Mouse (Mus musculus) testis, adult 2 months (tissue): ENCODE measurements around the gene D930007J09Rik. TPM values are rescaled to one million over a fixed set of nuclear protein-coding genes. Genes with fewer than 3 reads are reported as not detected.

ENCODE experiments used
- H3K27ac ChIP-seq: fragments of 200-500 bp; 2 replicates; pipeline ENCODE4 v1.5.1; 2012; ENCODE audit warnings: low read depth, low read length; ENCODE audit not compliant: control insufficient read depth, insufficient read depth
- H3K27me3 ChIP-seq: fragments of 200-500 bp; 2 replicates; pipeline ENCODE4 v1.6.1; 2012; ENCODE audit warnings: mild to moderate bottlenecking, low read length, moderate library complexity; ENCODE audit not compliant: control insufficient read depth, insufficient read depth
- H3K36me3 ChIP-seq: fragments of 200-500 bp; 2 replicates; pipeline ENCODE4 v1.6.1; 2012; ENCODE audit warnings: mild to moderate bottlenecking, low read length; ENCODE audit not compliant: control insufficient read depth, insufficient read depth
- H3K4me1 ChIP-seq: fragments of 200-500 bp; 2 replicates; pipeline ENCODE4 v1.6.1; 2012; ENCODE audit warnings: low read length; ENCODE audit not compliant: control insufficient read depth, insufficient read depth
- H3K4me3 ChIP-seq: fragments of 200-500 bp; 2 replicates; pipeline ENCODE4 v1.5.1; 2012; ENCODE audit warnings: low read depth, mild to moderate bottlenecking, low read length, moderate library complexity, mixed read lengths; ENCODE audit not compliant: control insufficient read depth
- CTCF ChIP-seq: fragments of 200-500 bp; IDR thresholded peaks from 2 replicates; pipeline ENCODE4 v1.5.1; 2012; ENCODE audit warnings: low read depth, mild to moderate bottlenecking, inconsistent platforms, low read length, moderate library complexity; ENCODE audit not compliant: control insufficient read depth, insufficient read depth, insufficient replicate concordance
- POLR2A ChIP-seq: fragments of 200-500 bp; IDR thresholded peaks from 2 replicates; pipeline ENCODE4 v1.6.1; 2012; ENCODE audit warnings: low read depth, mild to moderate bottlenecking, inconsistent platforms, low read length, moderate library complexity; ENCODE audit not compliant: control insufficient read depth
- polyA plus RNA-seq: library from polyadenylated mRNA; depleted of rRNA; stranded (reverse); fragments of >200 nt; gene quantifications from 2 replicates; pipeline ENCODE4 v1.2.3, GENCODE M21; 2012

D930007J09Rik gene
- polyA plus RNA-seq, 1 experiment: not detected

GRCm38 (mm10) chr13:32827951-32828350 is 25.3 kb upstream of the D930007J09Rik start:
- H3K4me3 ChIP-seq: no peak overlapping the region
- TF ChIP-seq CTCF (peak; percentile 67; the same call in 1 of the 2 replicates), POLR2A (no peak)
- H3K27ac ChIP-seq: no peak overlapping the region
- H3K4me1 ChIP-seq: peaks cover 2% of the 10 kb centered on the region
- no peaks in the 10 kb centered on the region for H3K36me3 ChIP-seq
- H3K27me3 ChIP-seq: no peaks in the 10 kb centered on the region

- TF ChIP-seq POLR2A: no peak
- no peak for TF ChIP-seq CTCF
- no peak overlapping the region for H3K4me3 ChIP-seq
- H3K27me3 ChIP-seq: no peaks in the 10 kb centered on the region
- H3K27ac ChIP-seq: no peak overlapping the region
- peaks cover 2% of the 10 kb centered on the region for H3K4me1 ChIP-seq
- no peaks in the 10 kb centered on the region for H3K36me3 ChIP-seq
Measured at GRCm38 (mm10) chr13:32827111-32827822, 24.6 kb upstream of the D930007J09Rik start.

GRCm38 (mm10) chr13:32825546-32825945 is 22.9 kb upstream of the D930007J09Rik start:
- Histone ChIP-seq H3K27ac (no peak overlapping the region), H3K27me3 (no peaks in the 10 kb centered on the region), H3K4me3 (no peak overlapping the region), H3K36me3 (no peaks in the 10 kb centered on the region), H3K4me1 (no peaks in the 10 kb centered on the region)
- TF ChIP-seq POLR2A (no peak), CTCF (no peak)

GRCm38 (mm10) chr13:32824377-32825330 is 22.0 kb upstream of the D930007J09Rik start:
- H3K4me1 ChIP-seq: no peaks in the 10 kb centered on the region
- H3K4me3 ChIP-seq: no peak overlapping the region
- H3K36me3 ChIP-seq: no peaks in the 10 kb centered on the region
- no peak overlapping the region for H3K27ac ChIP-seq
- TF ChIP-seq POLR2A: no peak
- no peak for TF ChIP-seq CTCF
- H3K27me3 ChIP-seq: no peaks in the 10 kb centered on the region

- H3K4me3 ChIP-seq: no peak overlapping the region
- H3K27me3 ChIP-seq: no peaks in the 10 kb centered on the region
- no peaks in the 10 kb centered on the region for H3K4me1 ChIP-seq
- H3K36me3 ChIP-seq: no peaks in the 10 kb centered on the region
- no peak overlapping the region for H3K27ac ChIP-seq
- no peak for TF ChIP-seq CTCF
- TF ChIP-seq POLR2A: no peak
Measured at GRCm38 (mm10) chr13:32823126-32823525, 20.5 kb upstream of the D930007J09Rik start.

- no peaks in the 10 kb centered on the region for H3K27me3 ChIP-seq
- H3K27ac ChIP-seq: no peak overlapping the region
- TF ChIP-seq POLR2A: no peak
- no peak for TF ChIP-seq CTCF
- H3K36me3 ChIP-seq: no peaks in the 10 kb centered on the region
- no peaks in the 10 kb centered on the region for H3K4me1 ChIP-seq
- H3K4me3 ChIP-seq: no peak overlapping the region
Measured at GRCm38 (mm10) chr13:32821671-32822070, 19.0 kb upstream of the D930007J09Rik start.

- no peaks in the 10 kb centered on the region for H3K4me1 ChIP-seq
- H3K36me3 ChIP-seq: no peaks in the 10 kb centered on the region
- H3K27me3 ChIP-seq: no peaks in the 10 kb centered on the region
- H3K27ac ChIP-seq: no peak overlapping the region
- TF ChIP-seq POLR2A: no peak
- TF ChIP-seq CTCF: no peak
- no peak overlapping the region for H3K4me3 ChIP-seq
Measured at GRCm38 (mm10) chr13:32819926-32820325, 17.3 kb upstream of the D930007J09Rik start.
